Mouse (Mus musculus) CH12.LX (cell line): ENCODE results near the gene Gins1. TPM values are rescaled to one million over a fixed set of nuclear protein-coding genes. Genes with fewer than 3 reads are reported as not detected.

Source experiments
- DNase-seq: peaks from one replicate; pipeline ENCODE4 v3.0.0-alpha.2; 2013; ENCODE audit errors: extremely low read depth
- H3K27ac ChIP-seq: 2 replicates; pipeline ENCODE4 v1.5.1; 2012; ENCODE audit warnings: low read depth, mild to moderate bottlenecking, control low read depth, moderate library complexity; ENCODE audit not compliant: insufficient read depth
- H3K27me3 ChIP-seq: replicated peaks from 2 replicates; pipeline ENCODE3; 2012; ENCODE audit warnings: inconsistent platforms
- H3K36me3 ChIP-seq, 2 experiments: replicated peaks in 1 of 2; 2 replicates each; pipeline versions ENCODE3 to v1.6.1; 2012; ENCODE audit warnings: inconsistent platforms in 1 of 2, low read length in 1 of 2, mild to moderate bottlenecking in 1 of 2, mixed read lengths in 1 of 2, moderate library complexity in 1 of 2; ENCODE audit not compliant: control insufficient read depth in 1 of 2, insufficient read depth in 1 of 2
- H3K4me1 ChIP-seq, 2 experiments: 2 replicates each; pipeline ENCODE4 v1.6.1; 2012; ENCODE audit warnings: inconsistent platforms in 1 of 2, moderate library complexity in 1 of 2; ENCODE audit not compliant: insufficient read depth in 2 of 2, control insufficient read depth in 1 of 2
- H3K4me2 ChIP-seq: 2 replicates; pipeline ENCODE4 v1.6.1; 2012; ENCODE audit warnings: low read depth, mild to moderate bottlenecking, control low read depth; ENCODE audit not compliant: poor library complexity, insufficient read depth, severe bottlenecking
- H3K4me3 ChIP-seq, 3 experiments: fragments of 150-350 bp in 1 of 3; sonication (generic) in 1 of 3; replicated peaks in 1 of 3; 2 replicates each; pipeline versions ENCODE3 to v1.5.1; 2011 to 2012; ENCODE audit warnings: low read depth in 2 of 3, low read length in 2 of 3, mild to moderate bottlenecking in 2 of 3, moderate library complexity in 2 of 3, control low read depth in 1 of 3, improper control_type of control experiment in 1 of 3, inconsistent platforms in 1 of 3, mixed read lengths in 1 of 3; ENCODE audit not compliant: poor library complexity in 1 of 3
- H3K79me2 ChIP-seq: replicated peaks from 2 replicates; pipeline ENCODE4 v1.6.1; 2012; ENCODE audit warnings: mild to moderate bottlenecking, moderate library complexity; ENCODE audit not compliant: control insufficient read depth, poor library complexity, insufficient read depth, severe bottlenecking; ENCODE audit errors: extremely low read depth
- H3K9ac ChIP-seq: 2 replicates; pipeline ENCODE4 v1.6.1; 2012; ENCODE audit warnings: low read depth, mild to moderate bottlenecking, control low read depth, moderate library complexity; ENCODE audit not compliant: insufficient read depth
- H3K9me3 ChIP-seq: replicated peaks from 2 replicates; pipeline ENCODE3; 2012; ENCODE audit warnings: low read length, inconsistent platforms, mixed read lengths
- BHLHE40 ChIP-seq: IDR thresholded peaks from 2 replicates; pipeline ENCODE4 v1.6.1; 2011; ENCODE audit warnings: mild to moderate bottlenecking, low read depth, low read length, improper control_type of control experiment
- E2F4 ChIP-seq: IDR thresholded peaks from 2 replicates; pipeline ENCODE4 v1.6.1; 2011; ENCODE audit warnings: low read depth, low read length, improper control_type of control experiment; ENCODE audit not compliant: insufficient replicate concordance
- EP300 ChIP-seq: IDR thresholded peaks from 2 replicates; pipeline ENCODE4 v1.6.1; 2011; ENCODE audit warnings: low read length, improper control_type of control experiment
- GABPA ChIP-seq: IDR thresholded peaks from 2 replicates; pipeline ENCODE4 v1.6.1; 2012; ENCODE audit warnings: low read depth, low read length, improper control_type of control experiment, inconsistent platforms; ENCODE audit not compliant: insufficient replicate concordance
- JUN ChIP-seq: IDR thresholded peaks from 2 replicates; pipeline ENCODE4 v1.6.1; 2011; ENCODE audit warnings: low read depth, mild to moderate bottlenecking, low read length, improper control_type of control experiment, moderate library complexity; ENCODE audit not compliant: insufficient read depth
- KAT2A ChIP-seq: IDR thresholded peaks from 2 replicates; pipeline ENCODE4 v1.6.1; 2012; ENCODE audit warnings: low read length, improper control_type of control experiment, inconsistent platforms; ENCODE audit not compliant: insufficient replicate concordance
- MAFK ChIP-seq: IDR thresholded peaks from 2 replicates; pipeline ENCODE4 v1.6.1; 2011; ENCODE audit warnings: low read length, improper control_type of control experiment; ENCODE audit not compliant: insufficient replicate concordance
- MAX ChIP-seq: IDR thresholded peaks from 2 replicates; pipeline ENCODE4 v1.6.1; 2011; ENCODE audit warnings: low read length, improper control_type of control experiment
- MEF2A ChIP-seq: IDR thresholded peaks from 2 replicates; pipeline ENCODE4 v1.6.1; 2014; ENCODE audit warnings: low read depth, mild to moderate bottlenecking, inconsistent platforms, low read length, improper control_type of control experiment, borderline replicate concordance
- NRF1 ChIP-seq: IDR thresholded peaks from 2 replicates; pipeline ENCODE4 v1.6.1; 2014; ENCODE audit warnings: low read depth, mild to moderate bottlenecking, inconsistent platforms, low read length, improper control_type of control experiment, moderate library complexity
- PAX5 ChIP-seq: IDR thresholded peaks from 2 replicates; pipeline ENCODE4 v1.6.1; 2012; ENCODE audit warnings: low read length, inconsistent platforms, mixed read lengths
- POLR2A ChIP-seq: IDR thresholded peaks from 2 replicates; pipeline ENCODE4 v1.6.1; 2011; ENCODE audit warnings: low read depth, mild to moderate bottlenecking, improper control_type of control experiment, low read length
- RAD21 ChIP-seq: IDR thresholded peaks from 2 replicates; pipeline ENCODE4 v1.6.1; 2011; ENCODE audit warnings: low read depth, mild to moderate bottlenecking, low read length, improper control_type of control experiment, moderate library complexity
- SMC3 ChIP-seq: IDR thresholded peaks from 2 replicates; pipeline ENCODE4 v1.6.1; 2011; ENCODE audit warnings: low read depth, low read length, improper control_type of control experiment
- TBP ChIP-seq: conservative IDR thresholded peaks from 2 replicates; pipeline ENCODE4 v1.6.1; 2011; ENCODE audit warnings: low read depth, low read length, improper control_type of control experiment
- UBTF ChIP-seq: IDR thresholded peaks from 2 replicates; pipeline ENCODE4 v1.6.1; 2012; ENCODE audit warnings: low read depth, mild to moderate bottlenecking, inconsistent platforms, low read length, improper control_type of control experiment, moderate library complexity
- USF1 ChIP-seq: IDR thresholded peaks from 2 replicates; pipeline ENCODE4 v1.6.1; 2014; ENCODE audit warnings: low read depth, mild to moderate bottlenecking, inconsistent platforms, low read length, improper control_type of control experiment
- dilution Hi-C: fragments of 300-500 bp; cut with MboI; formaldehyde crosslinking; loops from 2 replicates; pipeline ENCODE4 v1.14.3; 2020; ENCODE audit warnings: low sequenced_read_pairs; ENCODE audit not compliant: extremely low pct_unique_long_range_greater_than_20kb, extremely low pct_ligation_motif_present
- in situ Hi-C: fragments of 300-500 bp; cut with MboI; formaldehyde crosslinking; loops from 3 replicates; pipeline ENCODE4 v1.14.3; 2019; ENCODE audit warnings: low sequenced_read_pairs, low pct_ligation_motif_present, low pct_unique_long_range_greater_than_20kb, mixed read lengths
- polyA plus RNA-seq: library from polyadenylated mRNA; unstranded; fragments of >175 nt; gene quantifications from 2 replicates; pipeline ENCODE4 v1.2.1, GENCODE M21; 2012; ENCODE audit warnings: low read depth; ENCODE audit not compliant: insufficient read length
- total RNA-seq, 2 experiments: library from RNA; depleted of rRNA; stranded (reverse); fragments of 300-350 nt in 1 of 2; fragments of >200 nt in 1 of 2; gene quantifications; 2 replicates each; pipeline ENCODE4 v1.2.3; 2012 to 2014

The Gins1 gene
- total and polyA plus RNA-seq, 3 experiments = 41.4 to 76.7 (median 65.9) TPM

GRCm38 (mm10) chr2:150959521-150959920 lies 54.3 kb downstream of the Gins1 start:
- Histone ChIP-seq H3K9me3 (no peaks in the 10 kb centered on the region), H3K4me1 (no peaks in the 10 kb centered on the region), H3K9ac (no peak overlapping the region), H3K4me2 (no peak overlapping the region), H3K27me3 (no peaks in the 10 kb centered on the region), H3K27ac (no peak overlapping the region), H3K79me2 (no peaks in the 10 kb centered on the region), H3K36me3 (peaks cover 0 to 12% of the 10 kb centered on the region in 2 experiments), H3K4me3 (no peak overlapping the region)
- no peak for DNase-seq
- dilution Hi-C loops (no loop called here), in situ Hi-C loops (no loop called here)
- TF ChIP-seq EP300 = no peak
- TF ChIP-seq SMC3 = no peak

GRCm38 (mm10) chr2:150963246-150963645 lies 58.0 kb downstream of the Gins1 start:
- H3K36me3 ChIP-seq = peaks cover 0 to 14% of the 10 kb centered on the region in 2 experiments
- H3K4me3 ChIP-seq = no peak overlapping the region
- no peaks in the 10 kb centered on the region for H3K4me1 ChIP-seq
- DNase-seq = no peak
- no peak overlapping the region for H3K27ac ChIP-seq
- no peak overlapping the region for H3K9ac ChIP-seq
- no peaks in the 10 kb centered on the region for H3K79me2 ChIP-seq
- in situ Hi-C loops (no loop called here), dilution Hi-C loops (no loop called here)
- TF ChIP-seq UBTF (no peak), EP300 (no peak), BHLHE40 (no peak)
- H3K27me3 ChIP-seq = no peaks in the 10 kb centered on the region
- H3K9me3 ChIP-seq = no peaks in the 10 kb centered on the region
- no peak overlapping the region for H3K4me2 ChIP-seq

- in situ Hi-C loops = no loop called here
- H3K9ac ChIP-seq = no peak overlapping the region
- H3K36me3 ChIP-seq = peaks cover 3 to 8% of the 10 kb centered on the region in 2 experiments
- H3K4me3 ChIP-seq = no peak overlapping the region
- H3K79me2 ChIP-seq = no peaks in the 10 kb centered on the region
- no peak for DNase-seq
- no peaks in the 10 kb centered on the region for H3K27me3 ChIP-seq
- dilution Hi-C loops = no loop called here
- H3K9me3 ChIP-seq = no peaks in the 10 kb centered on the region
- H3K4me2 ChIP-seq = no peak overlapping the region
- no peak for TF ChIP-seq MEF2A
- TF ChIP-seq PAX5 = no peak
- TF ChIP-seq TBP = no peak
- no peak for TF ChIP-seq JUN
- TF ChIP-seq E2F4 = no peak
- no peak for TF ChIP-seq KAT2A
- no peak for TF ChIP-seq POLR2A
- TF ChIP-seq MAX = no peak
- TF ChIP-seq SMC3 = no peak
- no peak for TF ChIP-seq RAD21
- no peak for TF ChIP-seq USF1
- no peak for TF ChIP-seq EP300
- TF ChIP-seq BHLHE40 = no peak
- no peak for TF ChIP-seq GABPA
- no peak for TF ChIP-seq NRF1
- TF ChIP-seq MAFK = no peak
- no peaks in the 10 kb centered on the region for H3K4me1 ChIP-seq
- H3K27ac ChIP-seq = no peak overlapping the region
These were observed 59.4 kb downstream of the Gins1 start for GRCm38 (mm10) chr2:150964641-150965040.
